In genomic region chr2:43254709-43255108, GRCm38 (mm10) we compare ENCODE assay signal across 24 mouse cellular contexts.
DNase-seq lines count a peak whose midpoint lies in the region; ATAC-seq and TF ChIP-seq lines count a peak whose summit lies in the region.
"Had no signal": no experiment of that assay in that cellular context is flagged by ENCODE, and none has a peak within 500 bp of the region (broad histone marks: within the 10 kb centered on the region; RNA-seq: fewer than 3 reads in every experiment).

No protein-coding gene starts in this region.

- 78% methylated on average over 3 of the region's 3 CpGs for WGBS in forebrain, embryonic 14.5 days
- WGBS in forebrain, embryonic 10.5 days, result 81% methylated on average over 3 of the region's 3 CpGs
- WGBS in forebrain, embryonic 16.5 days, result 63% methylated on average over 3 of the region's 3 CpGs
- 73% methylated on average over 3 of the region's 3 CpGs for WGBS in forebrain, embryonic 13.5 days

- no peaks in the 10 kb centered on the region for H3K36me3 ChIP-seq in forebrain, embryonic 14.5 days (ENCODE audit: control insufficient read depth, insufficient read depth, low read length)
- no peaks in the 10 kb centered on the region for H3K36me3 ChIP-seq in forebrain, embryonic 10.5 days (replicated peaks)
- no peaks in the 10 kb centered on the region for H3K36me3 ChIP-seq in forebrain, embryonic 16.5 days (ENCODE audit: control insufficient read depth, insufficient read depth)
- H3K36me3 ChIP-seq in forebrain, embryonic 13.5 days (ENCODE audit: poor library complexity, severe bottlenecking), result no peaks in the 10 kb centered on the region
- H3K36me3 ChIP-seq: embryonic facial prominence, embryonic 13.5 days; embryonic facial prominence, embryonic 15.5 days; G1E had no signal

- no peak for TF ChIP-seq CTCF in brain, embryonic 14.5 days (IDR thresholded peaks at IDR 0.05; ENCODE audit: borderline replicate concordance, extremely low read depth, insufficient read depth, insufficient read length)

- no peak for TF ChIP-seq POLR2A in brain, embryonic 14.5 days (IDR thresholded peaks at IDR 0.05; ENCODE audit: borderline replicate concordance, extremely low read depth, insufficient read depth, insufficient read length, poor library complexity, severe bottlenecking)

- no peak overlapping the region for H3K9ac ChIP-seq in forebrain, embryonic 14.5 days (ENCODE audit: low read length)
- no peak overlapping the region for H3K9ac ChIP-seq in forebrain, embryonic 16.5 days (replicated peaks; ENCODE audit: low read depth, low read length)
- H3K9ac ChIP-seq in forebrain, embryonic 13.5 days, result no peak overlapping the region
- H3K9ac ChIP-seq: embryonic facial prominence, embryonic 13.5 days; embryonic facial prominence, embryonic 15.5 days had no signal

- no peaks in the 10 kb centered on the region for H3K9me3 ChIP-seq in forebrain, embryonic 14.5 days (replicated peaks; ENCODE audit: control insufficient read depth, low read length)
- H3K9me3 ChIP-seq in forebrain, embryonic 10.5 days, result no peaks in the 10 kb centered on the region
- no peaks in the 10 kb centered on the region for H3K9me3 ChIP-seq in forebrain, embryonic 16.5 days (ENCODE audit: control insufficient read depth, low read length)
- no peaks in the 10 kb centered on the region for H3K9me3 ChIP-seq in forebrain, embryonic 13.5 days (replicated peaks)
- H3K9me3 ChIP-seq: embryonic facial prominence, embryonic 13.5 days; embryonic facial prominence, embryonic 15.5 days; G1E had no signal

- H3K4me1 ChIP-seq in forebrain, embryonic 14.5 days (ENCODE audit: control insufficient read depth, insufficient read depth, low read length), result no peaks in the 10 kb centered on the region
- no peaks in the 10 kb centered on the region for H3K4me1 ChIP-seq in forebrain, embryonic 10.5 days
- no peaks in the 10 kb centered on the region for H3K4me1 ChIP-seq in forebrain, embryonic 16.5 days (replicated peaks; ENCODE audit: control insufficient read depth, insufficient read depth, low read length)
- H3K4me1 ChIP-seq in forebrain, embryonic 13.5 days, result no peaks in the 10 kb centered on the region
- H3K4me1 ChIP-seq: embryonic facial prominence, embryonic 13.5 days; embryonic facial prominence, embryonic 15.5 days had no signal

- H3K27ac ChIP-seq in forebrain, embryonic 14.5 days (ENCODE audit: low read depth, low read length), result no peak overlapping the region
- no peak overlapping the region for H3K27ac ChIP-seq in forebrain, embryonic 10.5 days
- no peak overlapping the region for H3K27ac ChIP-seq in forebrain, embryonic 16.5 days (ENCODE audit: low read length)
- no peak overlapping the region for H3K27ac ChIP-seq in forebrain, embryonic 13.5 days
- H3K27ac ChIP-seq: embryonic facial prominence, embryonic 13.5 days; embryonic facial prominence, embryonic 15.5 days had no signal

- no peak overlapping the region for H3K4me2 ChIP-seq in forebrain, embryonic 14.5 days (ENCODE audit: low read length)
- no peak overlapping the region for H3K4me2 ChIP-seq in forebrain, embryonic 16.5 days (ENCODE audit: low read length)
- H3K4me2 ChIP-seq in forebrain, embryonic 13.5 days, result no peak overlapping the region
- H3K4me2 ChIP-seq: embryonic facial prominence, embryonic 13.5 days; embryonic facial prominence, embryonic 15.5 days had no signal

- peak; percentile 14 for DNase-seq in forebrain, embryonic 14.5 days (ENCODE audit: low spot score)
- DNase-seq in forebrain, embryonic 10.5 days (ENCODE audit: extremely low spot score, low spot score), result no peak
- peak; percentile 44 for DNase-seq in brain, embryonic 14.5 days (ENCODE audit: low read depth)
- DNase-seq: adrenal gland, adult 8-10 months; adrenal gland, postnatal 14 days; adrenal gland, postnatal 36 days; B cell, adult 2 months; cerebellum, adult 11 months; cerebellum, adult 18-20 months; cerebellum, adult 8-10 months; cerebellum, adult 9-11 months; cerebellum, postnatal 14 days; cerebellum, postnatal 36 days; embryo, embryonic 11 days had no signal

- peak; percentile 57 for ATAC-seq in forebrain, embryonic 14.5 days
- ATAC-seq in forebrain, embryonic 16.5 days, result peak; percentile 54; the same call in 1 of the 2 replicates
- ATAC-seq in forebrain, embryonic 13.5 days, result no peak; the same call in 1 of the 2 replicates
- ATAC-seq: activated CD4-positive, CD25-positive, alpha-beta regulatory T cell, adult 4 months; CD4-positive, CD25-positive, alpha-beta regulatory T cell, adult 4 months; Patski had no signal

- no peak overlapping the region for H3K4me3 ChIP-seq in forebrain, embryonic 14.5 days (ENCODE audit: low read depth, low read length)
- H3K4me3 ChIP-seq in forebrain, embryonic 10.5 days, result no peak overlapping the region
- H3K4me3 ChIP-seq in forebrain, embryonic 16.5 days (replicated peaks; ENCODE audit: low read length), result no peak overlapping the region
- no peak overlapping the region for H3K4me3 ChIP-seq in forebrain, embryonic 13.5 days
- H3K4me3 ChIP-seq: embryonic facial prominence, embryonic 13.5 days; embryonic facial prominence, embryonic 15.5 days; erythroblast, embryonic 14.5 days had no signal

- no peaks in the 10 kb centered on the region for H3K27me3 ChIP-seq in forebrain, embryonic 14.5 days (replicated peaks; ENCODE audit: control insufficient read depth, insufficient read depth, low read length)
- no peaks in the 10 kb centered on the region for H3K27me3 ChIP-seq in forebrain, embryonic 10.5 days (ENCODE audit: poor library complexity, severe bottlenecking)
- H3K27me3 ChIP-seq in forebrain, embryonic 16.5 days (replicated peaks; ENCODE audit: control insufficient read depth, insufficient read depth, low read length), result no peaks in the 10 kb centered on the region
- H3K27me3 ChIP-seq in forebrain, embryonic 13.5 days, result no peaks in the 10 kb centered on the region
- H3K27me3 ChIP-seq: CH12.LX; embryonic facial prominence, embryonic 13.5 days; embryonic facial prominence, embryonic 15.5 days; Patski had no signal
